Mouse (Mus musculus) MEL (cell line): ENCODE data around the gene Rad51d. TPM values are rescaled to one million over a fixed set of nuclear protein-coding genes. Genes with fewer than 3 reads are reported as not detected.

Source experiments
- DNase-seq: peaks from one replicate; pipeline ENCODE4 v3.0.0; 2011; ENCODE audit warnings: low read depth, low spot score
- H3K27ac ChIP-seq: 2 replicates; pipeline ENCODE4 v1.5.1; 2012; ENCODE audit warnings: low read depth, mild to moderate bottlenecking, control low read depth, low read length, moderate library complexity; ENCODE audit not compliant: control insufficient read depth
- H3K27me3 ChIP-seq, 2 experiments: fragments of 150-350 bp in 1 of 2; sonication (generic) in 1 of 2; 2 replicates each; pipeline ENCODE4 v1.6.1; 2012; ENCODE audit warnings: low read length in 2 of 2, mild to moderate bottlenecking in 2 of 2, improper control_type of control experiment in 1 of 2, moderate library complexity in 1 of 2; ENCODE audit not compliant: insufficient read depth in 2 of 2, control insufficient read depth in 1 of 2
- H3K36me3 ChIP-seq, 2 experiments: 2 replicates each; pipeline ENCODE4 v1.6.1; 2012 to 2014; ENCODE audit warnings: low read length in 2 of 2, improper control_type of control experiment in 1 of 2, inconsistent platforms in 1 of 2, mild to moderate bottlenecking in 1 of 2; ENCODE audit not compliant: insufficient read depth in 2 of 2, control insufficient read depth in 1 of 2
- H3K4me1 ChIP-seq, 2 experiments: fragments of 150-350 bp in 1 of 2; sonication (generic) in 1 of 2; 2 replicates each; pipeline ENCODE4 v1.6.1; 2012; ENCODE audit warnings: low read length in 2 of 2, improper control_type of control experiment in 1 of 2, mild to moderate bottlenecking in 1 of 2; ENCODE audit not compliant: insufficient read depth in 2 of 2, control insufficient read depth in 1 of 2
- H3K4me3 ChIP-seq, 2 experiments: fragments of 150-350 bp in 1 of 2; sonication (generic) in 1 of 2; 2 replicates each; pipeline ENCODE4 v1.5.1; 2012; ENCODE audit warnings: low read depth in 2 of 2, low read length in 2 of 2, mild to moderate bottlenecking in 2 of 2, moderate library complexity in 2 of 2, control low read depth in 1 of 2, improper control_type of control experiment in 1 of 2; ENCODE audit not compliant: control insufficient read depth in 1 of 2, insufficient read depth in 1 of 2
- H3K79me2 ChIP-seq: 2 replicates; pipeline ENCODE4 v1.6.1; 2012; ENCODE audit warnings: mild to moderate bottlenecking, low read length, moderate library complexity; ENCODE audit not compliant: control insufficient read depth, poor library complexity, insufficient read depth
- H3K9ac ChIP-seq: 2 replicates; pipeline ENCODE4 v1.6.1; 2012; ENCODE audit warnings: low read depth, mild to moderate bottlenecking, control low read depth, low read length, moderate library complexity; ENCODE audit not compliant: control insufficient read depth, poor library complexity, severe bottlenecking
- H3K9me3 ChIP-seq: fragments of 150-350 bp; sonication (generic); replicated peaks from 2 replicates; pipeline ENCODE4 v1.6.1; 2012; ENCODE audit warnings: mild to moderate bottlenecking, low read length, improper control_type of control experiment, moderate library complexity; ENCODE audit not compliant: insufficient read depth
- BHLHE40 ChIP-seq: IDR thresholded peaks from 2 replicates; pipeline ENCODE4 v1.6.1; 2012; ENCODE audit warnings: low read depth, mild to moderate bottlenecking, inconsistent platforms, low read length, improper control_type of control experiment, borderline replicate concordance
- ELF1 ChIP-seq: IDR thresholded peaks from 2 replicates; pipeline ENCODE4 v1.6.1; 2014; ENCODE audit warnings: low read depth, mild to moderate bottlenecking, inconsistent platforms, low read length, improper control_type of control experiment, moderate library complexity
- EP300 ChIP-seq, 2 experiments: IDR thresholded peaks; 2 replicates each; pipeline ENCODE4 v1.6.1; 2011; ENCODE audit warnings: improper control_type of control experiment in 2 of 2, low read length in 2 of 2, low read depth in 1 of 2, mild to moderate bottlenecking in 1 of 2
- ETS1 ChIP-seq: IDR thresholded peaks from 2 replicates; pipeline ENCODE4 v1.6.1; 2012; ENCODE audit warnings: low read depth, mild to moderate bottlenecking, inconsistent platforms, low read length, improper control_type of control experiment, moderate library complexity
- GABPA ChIP-seq: IDR thresholded peaks from 2 replicates; pipeline ENCODE4 v1.6.1; 2012; ENCODE audit warnings: low read depth, mild to moderate bottlenecking, inconsistent platforms, low read length, improper control_type of control experiment, moderate library complexity
- HCFC1 ChIP-seq: IDR thresholded peaks from 2 replicates; pipeline ENCODE4 v1.6.1; 2012; ENCODE audit warnings: low read depth, mild to moderate bottlenecking, inconsistent platforms, low read length, improper control_type of control experiment, moderate library complexity
- JUND ChIP-seq: IDR thresholded peaks from 2 replicates; pipeline ENCODE4 v1.6.1; 2011; ENCODE audit warnings: low read depth, mild to moderate bottlenecking, improper control_type of control experiment, low read length
- KAT2A ChIP-seq: conservative IDR thresholded peaks from 2 replicates; pipeline ENCODE4 v1.6.1; 2012; ENCODE audit warnings: low read depth, low read length, improper control_type of control experiment, inconsistent platforms
- MAFK ChIP-seq: IDR thresholded peaks from 2 replicates; pipeline ENCODE4 v1.6.1; 2011; ENCODE audit warnings: low read depth, mild to moderate bottlenecking, low read length, improper control_type of control experiment, borderline replicate concordance
- MAZ ChIP-seq: IDR thresholded peaks from 2 replicates; pipeline ENCODE4 v1.6.1; 2012; ENCODE audit warnings: low read depth, mild to moderate bottlenecking, inconsistent platforms, low read length, improper control_type of control experiment
- MEF2A ChIP-seq: IDR thresholded peaks from 2 replicates; pipeline ENCODE4 v1.6.1; 2014; ENCODE audit warnings: low read depth, mild to moderate bottlenecking, inconsistent platforms, low read length, improper control_type of control experiment; ENCODE audit not compliant: poor library complexity, insufficient replicate concordance, severe bottlenecking; ENCODE audit errors: extremely low read depth
- MXI1 ChIP-seq: IDR thresholded peaks from 2 replicates; pipeline ENCODE4 v1.6.1; 2011; ENCODE audit warnings: mild to moderate bottlenecking, low read depth, low read length, improper control_type of control experiment
- MYB ChIP-seq: IDR thresholded peaks from 2 replicates; pipeline ENCODE4 v1.6.1; 2011; ENCODE audit warnings: mild to moderate bottlenecking, low read depth, low read length, improper control_type of control experiment
- MYC ChIP-seq: IDR thresholded peaks from 2 replicates; pipeline ENCODE4 v1.6.1; 2011; ENCODE audit warnings: low read depth, mild to moderate bottlenecking, low read length, improper control_type of control experiment, moderate library complexity
- NELFE ChIP-seq: IDR thresholded peaks from 2 replicates; pipeline ENCODE4 v1.6.1; 2011; ENCODE audit warnings: low read depth, low read length, improper control_type of control experiment
- POLR2AphosphoS2 ChIP-seq: IDR thresholded peaks from 2 replicates; pipeline ENCODE4 v1.6.1; 2011; ENCODE audit warnings: low read length, improper control_type of control experiment
- RCOR1 ChIP-seq: IDR thresholded peaks from 2 replicates; pipeline ENCODE4 v1.6.1; 2012; ENCODE audit warnings: low read depth, mild to moderate bottlenecking, inconsistent platforms, low read length, improper control_type of control experiment
- TCF12 ChIP-seq: IDR thresholded peaks from 2 replicates; pipeline ENCODE4 v1.6.1; 2014; ENCODE audit warnings: low read depth, mild to moderate bottlenecking, inconsistent platforms, low read length, improper control_type of control experiment, moderate library complexity
- USF2 ChIP-seq, 2 experiments: IDR thresholded peaks; 2 replicates each; pipeline ENCODE4 v1.6.1; 2011 to 2012; ENCODE audit warnings: improper control_type of control experiment in 2 of 2, low read length in 2 of 2, borderline replicate concordance in 1 of 2, inconsistent platforms in 1 of 2, low read depth in 1 of 2, mild to moderate bottlenecking in 1 of 2; ENCODE audit not compliant: insufficient read depth in 1 of 2
- ZKSCAN1 ChIP-seq: IDR thresholded peaks from 2 replicates; pipeline ENCODE4 v1.6.1; 2012; ENCODE audit warnings: low read depth, mild to moderate bottlenecking, inconsistent platforms, low read length, improper control_type of control experiment, moderate library complexity
- polyA plus RNA-seq, 2 experiments: library from polyadenylated mRNA; stranded (reverse) in 1 of 2; unstranded in 1 of 2; fragments of >175 nt in 1 of 2; fragments of >200 nt in 1 of 2; gene quantifications; 2 replicates each; pipeline versions ENCODE4 v1.2.1 to v1.2.4; 2012; ENCODE audit warnings: low replicate concordance in 2 of 2, low read depth in 1 of 2; ENCODE audit not compliant: insufficient read length in 2 of 2, insufficient read depth in 1 of 2, missing spikeins in 1 of 2
- total RNA-seq: library from RNA; depleted of rRNA; stranded (reverse); fragments of 300-350 nt; gene quantifications from 2 replicates; pipeline ENCODE4 v1.2.3, GENCODE M21; 2012

The Rad51d gene
- total and polyA plus RNA-seq, 3 experiments, result 21.1 to 30.0 TPM; not detected in 1

GRCm38 (mm10) chr11:82854111-82854510 is 36.3 kb downstream of the Rad51d start:
- TF ChIP-seq MXI1 (no peak), MYB (no peak), ELF1 (no peak), RCOR1 (no peak)
- H3K27ac ChIP-seq, result no peak overlapping the region
- H3K9me3 ChIP-seq, result no peaks in the 10 kb centered on the region
- no peaks in the 10 kb centered on the region; the same call in 1 of the 2 replicates for H3K79me2 ChIP-seq
- no peak overlapping the region for H3K9ac ChIP-seq
- no peak for DNase-seq
- no peak overlapping the region for H3K4me3 ChIP-seq
- H3K27me3 ChIP-seq, result no peaks in the 10 kb centered on the region
- peaks cover 0 to 6% of the 10 kb centered on the region in 2 experiments; a peak in 2 of 4 replicates for H3K36me3 ChIP-seq
- H3K4me1 ChIP-seq, result peaks cover 0 to 6% of the 10 kb centered on the region in 2 experiments; a peak in 2 of 4 replicates

GRCm38 (mm10) chr11:82852958-82853357 is 37.5 kb downstream of the Rad51d start:
- no peak overlapping the region for H3K9ac ChIP-seq
- H3K79me2 ChIP-seq, result no peaks in the 10 kb centered on the region; the same call in 1 of the 2 replicates
- DNase-seq, result no peak
- H3K27me3 ChIP-seq, result no peaks in the 10 kb centered on the region
- no peak overlapping the region for H3K27ac ChIP-seq
- H3K9me3 ChIP-seq, result no peaks in the 10 kb centered on the region
- no peak overlapping the region for H3K4me3 ChIP-seq
- peaks cover 5 to 13% of the 10 kb centered on the region in 2 experiments; a peak in 3 of 4 replicates for H3K4me1 ChIP-seq
- TF ChIP-seq EP300 (IDR thresholded peaks at IDR 0.05; ENCODE audit: low read depth in 1 of 2, low read length in 2 of 2), result no peak
- TF ChIP-seq ETS1, result no peak
- TF ChIP-seq BHLHE40, result no peak
- TF ChIP-seq MEF2A, result no peak
- no peak for TF ChIP-seq ELF1
- TF ChIP-seq MYC, result no peak
- no peak for TF ChIP-seq TCF12
- TF ChIP-seq MAZ, result no peak
- TF ChIP-seq MYB, result no peak
- no peak for TF ChIP-seq ZKSCAN1
- TF ChIP-seq POLR2AphosphoS2, result no peak
- TF ChIP-seq KAT2A, result no peak
- TF ChIP-seq HCFC1, result no peak
- TF ChIP-seq MAFK, result no peak
- TF ChIP-seq USF2 (IDR thresholded peaks at IDR 0.05; ENCODE audit: borderline replicate concordance in 1 of 2, insufficient read depth in 1 of 2, low read depth in 1 of 2, low read length in 2 of 2), result no peak
- TF ChIP-seq JUND, result no peak
- TF ChIP-seq GABPA, result no peak
- TF ChIP-seq NELFE, result no peak
- peaks cover 0 to 15% of the 10 kb centered on the region in 2 experiments; a peak in 2 of 4 replicates for H3K36me3 ChIP-seq
